Mouse (Mus musculus) intestine, embryonic 15.5 days (tissue): Measurements from ENCODE around the gene Hmgn1. TPM values are rescaled to one million over a fixed set of nuclear protein-coding genes. Genes with fewer than 3 reads are reported as not detected.
A peak's percentile ranks its signal among the peaks of the same experiment; 100 is the strongest.

Experiments
- ATAC-seq: fragments of 200-750 bp; cut with Nextera tagmentation; 2 replicates; pipeline ENCODE4 v1.8.0; 2017; ENCODE audit warnings: moderate TSS enrichment, moderate library complexity
- H3K27ac ChIP-seq: fragments of 300-500 bp; sonication (generic); 2 replicates; pipeline ENCODE4 v1.5.1; 2015; ENCODE audit warnings: mild to moderate bottlenecking, inconsistent platforms
- H3K27me3 ChIP-seq: fragments of 300-500 bp; sonication (generic); replicated peaks from 2 replicates; pipeline ENCODE4 v1.6.1; 2015; ENCODE audit warnings: inconsistent platforms
- H3K36me3 ChIP-seq: fragments of 300-500 bp; sonication (generic); 2 replicates; pipeline ENCODE4 v1.6.1; 2015; ENCODE audit warnings: inconsistent platforms
- H3K4me1 ChIP-seq: fragments of 300-500 bp; sonication (generic); replicated peaks from 2 replicates; pipeline ENCODE4 v1.6.1; 2015; ENCODE audit warnings: inconsistent platforms
- H3K4me2 ChIP-seq: fragments of 300-500 bp; sonication (generic); replicated peaks from 2 replicates; pipeline ENCODE4 v1.6.1; 2015; ENCODE audit warnings: mild to moderate bottlenecking, inconsistent platforms
- H3K4me3 ChIP-seq: fragments of 300-500 bp; sonication (generic); replicated peaks from 2 replicates; pipeline ENCODE4 v1.5.1; 2015; ENCODE audit warnings: inconsistent platforms
- H3K9ac ChIP-seq: fragments of 300-500 bp; sonication (generic); 2 replicates; pipeline ENCODE4 v1.6.1; 2015; ENCODE audit warnings: inconsistent platforms
- H3K9me3 ChIP-seq: fragments of 300-500 bp; sonication (generic); 2 replicates; pipeline ENCODE4 v1.6.1; 2016; ENCODE audit warnings: inconsistent platforms
- WGBS: fragments of 180-500 bp; shearing (Covaris S2); methylation state at CpG from one replicate; pipeline ENCODE4 v1.1.7; 2015; 5-methylcytosine and 5-hydroxymethylcytosine counted together
- polyA plus RNA-seq: library from polyadenylated mRNA; unstranded; fragments of >200 nt; fragmentation: Nextera tagmentation; extraction: Ambion mirVana; gene quantifications from 2 replicates; pipeline ENCODE4 v1.2.1, GENCODE M21; 2015

The Hmgn1 gene
- polyA plus RNA-seq, 1 experiment from 2014 or later: 623 TPM

DNA sequence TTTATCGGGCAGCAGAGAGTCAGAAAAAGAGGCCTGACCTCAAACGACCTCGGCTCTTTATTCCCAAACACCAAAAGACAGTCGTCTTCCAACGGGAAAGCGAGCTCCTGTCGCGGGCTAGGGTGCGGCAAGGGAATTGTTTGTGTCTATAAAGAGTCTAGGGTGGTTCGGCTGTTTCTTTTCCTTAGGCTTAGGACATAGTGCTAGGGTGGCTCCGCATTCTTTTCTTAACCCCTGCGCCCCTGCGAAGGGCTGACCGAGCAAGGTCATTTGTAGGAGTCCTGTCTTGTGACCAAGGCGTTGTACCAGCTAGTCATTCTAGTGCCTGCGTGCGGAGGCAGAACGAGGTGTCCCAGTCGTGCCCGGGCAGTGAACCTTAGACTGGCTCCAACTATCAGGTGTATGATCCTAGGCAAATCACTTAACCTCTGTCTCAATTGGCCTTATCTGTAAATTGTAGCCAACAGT, 44.3 kb downstream of the Hmgn1 start:
- peak; percentile 41 for ATAC-seq

DNA sequence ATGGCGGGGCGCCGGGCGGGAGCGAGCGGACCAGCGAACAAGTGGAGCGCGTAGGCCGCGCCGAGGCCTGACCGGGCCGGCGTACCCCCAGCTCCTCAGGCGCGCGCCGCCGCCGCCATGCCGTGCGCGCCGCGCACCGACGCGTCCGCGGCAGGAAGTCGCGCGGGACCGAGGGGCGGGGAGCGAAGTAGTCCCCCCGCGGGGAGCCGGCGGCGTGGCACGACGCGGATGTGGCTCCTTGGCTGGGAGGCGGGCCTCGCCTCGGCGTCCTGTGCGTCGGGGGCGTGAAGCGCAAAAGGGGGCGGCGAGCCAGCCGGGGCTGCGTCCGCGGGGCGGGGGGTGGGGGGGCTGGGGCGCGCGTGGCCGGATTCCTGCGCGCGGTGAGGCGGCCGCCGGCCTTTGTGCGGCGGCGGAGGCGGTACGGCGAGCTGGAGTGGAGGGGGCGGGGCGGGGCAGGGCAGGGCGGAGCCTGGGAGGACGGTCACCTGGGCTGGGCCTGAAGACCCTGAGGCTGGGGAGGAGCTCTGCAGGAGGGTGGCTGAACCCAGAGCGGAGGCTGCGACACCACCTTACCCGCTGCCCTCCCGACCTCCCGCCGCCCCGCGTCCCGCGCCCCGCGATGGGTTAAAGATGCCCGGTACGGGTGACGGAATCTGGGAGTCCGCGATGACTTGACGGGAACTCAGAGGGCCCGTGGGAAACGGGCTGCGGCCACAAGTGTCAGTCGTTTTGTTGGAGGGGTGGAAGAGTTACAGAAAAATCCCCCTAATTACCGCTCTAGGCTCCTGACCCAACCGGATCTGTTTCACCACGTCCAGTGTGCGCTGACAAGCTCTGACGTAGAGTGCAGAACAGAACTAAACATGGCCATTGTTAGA, 45.0 kb downstream of the Hmgn1 start, which contains the start of gene Brwd1:
Gene Brwd1 (minus strand): TSS at position 226 of the 878 bp plus-strand sequence.
- no peaks in the 10 kb centered on the region for H3K9me3 ChIP-seq
- H3K9ac ChIP-seq: peak within 1 kb of the TSS; percentile 95
- peak within 1 kb of the TSS; percentile 96 for H3K4me3 ChIP-seq
- peaks cover 16% of the 10 kb centered on the region for H3K4me1 ChIP-seq
- H3K27me3 ChIP-seq: no peaks in the 10 kb centered on the region
- WGBS: under 1% methylated on average over 88 of the region's 107 CpGs
- H3K36me3 ChIP-seq: peaks cover 5% of the 10 kb centered on the region
- peak; percentile 87 for ATAC-seq
- H3K27ac ChIP-seq: peak within 1 kb of the TSS; percentile 98
- H3K4me2 ChIP-seq: peak within 1 kb of the TSS; percentile 61

More for the DNA sequence above, 44.3 kb downstream of the Hmgn1 start:
- 6% methylated on average over 20 of the region's 20 CpGs for WGBS
- H3K4me1 ChIP-seq: peaks cover 16% of the 10 kb centered on the region
- H3K27ac ChIP-seq: peak overlapping the region; percentile 98
- peaks cover 5% of the 10 kb centered on the region for H3K36me3 ChIP-seq
- no peaks in the 10 kb centered on the region for H3K9me3 ChIP-seq
- peak overlapping the region; percentile 95 for H3K9ac ChIP-seq
- H3K27me3 ChIP-seq: no peaks in the 10 kb centered on the region
- peak overlapping the region; percentile 96 for H3K4me3 ChIP-seq
- peak overlapping the region; percentile 61 for H3K4me2 ChIP-seq

DNA sequence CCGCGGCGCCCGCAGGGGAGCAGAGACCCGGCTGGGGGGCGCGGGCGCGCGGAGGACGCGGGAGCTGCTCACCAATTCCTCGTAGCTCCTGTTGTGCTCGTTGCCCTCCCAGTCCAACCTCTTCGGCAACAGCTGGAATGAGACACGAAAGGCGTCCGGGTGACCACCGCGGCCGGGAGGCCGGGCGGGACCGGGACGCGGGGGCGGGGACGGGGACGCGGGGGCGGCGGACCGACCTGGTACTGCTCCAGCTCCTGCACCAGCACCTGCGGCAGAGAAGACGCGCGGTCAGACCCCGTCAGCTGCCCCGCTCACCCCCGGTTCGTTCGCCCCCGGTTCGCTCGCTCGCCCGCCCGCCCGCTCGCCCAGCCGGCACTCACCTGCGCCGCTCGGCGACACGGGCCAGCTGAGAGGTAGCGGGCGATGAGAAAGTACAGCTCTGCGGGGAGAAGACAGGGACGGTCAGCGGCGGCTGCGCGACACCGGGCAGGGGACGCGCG, 45.7 kb downstream of the Hmgn1 start:
- Histone ChIP-seq H3K4me2 (peak overlapping the region; percentile 61), H3K9me3 (no peaks in the 10 kb centered on the region), H3K36me3 (peaks cover 7% of the 10 kb centered on the region), H3K4me3 (peak overlapping the region; percentile 96), H3K4me1 (peaks cover 16% of the 10 kb centered on the region), H3K27ac (peak overlapping the region; percentile 98), H3K27me3 (no peaks in the 10 kb centered on the region), H3K9ac (peak overlapping the region; percentile 95)
- under 1% methylated on average over 68 of the region's 68 CpGs for WGBS
- peak; percentile 35 for ATAC-seq

DNA sequence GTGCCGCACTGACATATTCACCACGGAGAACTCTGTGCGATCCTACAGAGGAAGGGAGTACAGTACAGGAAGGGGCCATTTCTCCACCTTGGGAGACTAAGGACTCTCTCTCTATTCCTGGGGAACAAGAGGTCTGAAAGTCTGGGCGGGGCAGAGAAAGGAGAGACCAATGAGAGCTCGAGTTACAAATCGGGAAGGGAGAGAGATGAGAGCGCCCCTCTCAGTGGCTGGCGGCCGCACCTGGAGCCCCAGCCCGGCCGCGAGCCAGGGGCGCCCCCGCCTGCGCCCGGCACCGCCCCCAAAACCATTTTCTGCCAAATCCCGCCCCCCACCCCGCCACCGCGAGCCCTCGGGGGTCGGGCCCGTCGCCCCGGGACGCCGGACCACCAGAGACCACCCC, 46.2 kb downstream of the Hmgn1 start:
- Histone ChIP-seq H3K27me3 (no peaks in the 10 kb centered on the region), H3K4me3 (peak overlapping the region; percentile 96), H3K4me1 (peaks cover 16% of the 10 kb centered on the region), H3K4me2 (peak overlapping the region; percentile 61), H3K9ac (peak overlapping the region; percentile 95), H3K27ac (peak overlapping the region; percentile 98), H3K9me3 (no peaks in the 10 kb centered on the region), H3K36me3 (peaks cover 7% of the 10 kb centered on the region)
- 1% methylated on average over 22 of the region's 28 CpGs for WGBS
- peak; percentile 87 for ATAC-seq

DNA sequence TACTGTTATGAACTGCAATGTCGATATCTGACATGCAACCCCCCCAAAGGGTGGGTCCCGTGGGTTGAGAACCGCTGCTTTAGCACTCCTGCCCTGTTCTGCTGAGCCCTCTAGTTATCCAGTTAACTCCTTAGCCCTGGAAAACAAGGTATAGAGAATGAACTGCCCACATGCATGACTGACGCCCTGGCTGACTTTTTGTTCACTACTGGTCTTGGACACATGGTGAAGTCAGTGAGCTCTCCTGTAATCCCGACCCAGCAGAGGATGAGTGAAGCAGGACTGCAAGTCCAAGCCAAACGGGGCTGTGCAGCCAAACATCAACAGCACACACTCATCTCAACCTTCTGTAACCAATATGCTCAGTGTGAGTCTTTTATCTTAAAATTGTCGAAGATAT, 47.0 kb downstream of the Hmgn1 start:
- Histone ChIP-seq H3K4me3 (no peak overlapping the region), H3K4me1 (peaks cover 16% of the 10 kb centered on the region), H3K9me3 (no peaks in the 10 kb centered on the region), H3K36me3 (peaks cover 7% of the 10 kb centered on the region), H3K4me2 (peak overlapping the region; percentile 61; the same call in 1 of the 2 replicates), H3K27ac (no peak overlapping the region), H3K9ac (no peak overlapping the region), H3K27me3 (no peaks in the 10 kb centered on the region)
- WGBS: 82% methylated on average over 7 of the region's 7 CpGs
- no peak for ATAC-seq

Other genes with a start within 250 kb of the Hmgn1 start
- gene Psmg1, start 136.8 kb downstream of the Hmgn1 start, polyA plus RNA-seq: 90.2 and 94.8 TPM in 2 replicates
- gene Brwd1, start 45.2 kb downstream of the Hmgn1 start, polyA plus RNA-seq: 62.3 and 64.7 TPM in 2 replicates
- 56.4 and 61.6 TPM in 2 replicates for gene Wrb, start 17.7 kb upstream of the Hmgn1 start, polyA plus RNA-seq
- 0.68 and 0.82 TPM in 2 replicates for gene Lca5l, start 64.5 kb upstream of the Hmgn1 start, polyA plus RNA-seq
- gene Sh3bgr, start 72.7 kb upstream of the Hmgn1 start, polyA plus RNA-seq: 28.2 and 29.9 TPM in 2 replicates
- gene B3galt5, start 108.1 kb upstream of the Hmgn1 start, polyA plus RNA-seq: 1.1 and 2.2 TPM in 2 replicates